Mouse (Mus musculus) thymus, adult 2 months (tissue): ENCODE measurements around the gene Hist1h1b.

Experiments used
- CTCF ChIP-seq: fragments of 200-500 bp; IDR thresholded peaks from 2 replicates; pipeline ENCODE4 v1.5.1; 2012; ENCODE audit warnings: mild to moderate bottlenecking, control low read depth, low read length, moderate library complexity, borderline replicate concordance; ENCODE audit not compliant: control insufficient read depth, poor library complexity, insufficient read depth; ENCODE audit errors: extremely low read depth
- POLR2A ChIP-seq: fragments of 200-500 bp; IDR thresholded peaks from 2 replicates; pipeline ENCODE4 v1.6.1; 2012; ENCODE audit warnings: mild to moderate bottlenecking, low read length, control low read depth, moderate library complexity; ENCODE audit not compliant: control insufficient read depth, poor library complexity, insufficient read depth; ENCODE audit errors: extremely low read depth

DNA sequence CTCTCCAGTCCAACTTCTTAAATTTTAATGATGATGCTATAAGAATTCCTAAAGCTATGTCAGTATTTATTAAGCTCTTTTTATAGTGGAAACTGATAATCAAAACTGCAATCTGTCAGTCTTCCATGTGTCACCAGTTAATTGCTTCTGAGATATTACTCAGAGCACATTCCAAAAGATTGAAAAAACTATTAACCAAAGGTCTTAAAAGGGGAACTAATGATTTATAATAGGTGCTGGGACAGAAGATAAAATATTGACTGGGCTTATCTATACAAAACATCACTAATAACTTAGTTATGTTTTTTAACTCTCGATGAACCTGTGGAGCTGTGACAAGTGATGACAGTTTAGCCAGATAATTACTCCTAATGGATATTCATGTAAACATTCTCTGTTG lies 35.4 kb downstream of the Hist1h1b start:
- TF ChIP-seq POLR2A = no peak
- no peak for TF ChIP-seq CTCF
